Mouse (Mus musculus) heart, adult 2 months (tissue): ENCODE measurements at regions not wholly inside any gene's neighbourhood (a gene's known extent, or its start where the extent isn't known, plus 50 kb on each side); places are given as distances from the start of the nearest gene placed in this dataset.

Experiments
- DNase-seq, 2 experiments: peaks; one replicate each; pipeline ENCODE4 v3.0.0; 2021
- H3K27ac ChIP-seq: fragments of 200-600 bp; 2 replicates; pipeline ENCODE4 v1.8.1; 2022
- H3K27me3 ChIP-seq: fragments of 200-500 bp; 2 replicates; pipeline ENCODE4 v1.6.1; 2012; ENCODE audit warnings: mild to moderate bottlenecking, low read length, inconsistent platforms, mixed read lengths; ENCODE audit not compliant: control insufficient read depth, insufficient read depth
- H3K36me3 ChIP-seq: fragments of 200-500 bp; 2 replicates; pipeline ENCODE4 v1.6.1; 2012; ENCODE audit warnings: low read length, inconsistent platforms; ENCODE audit not compliant: control insufficient read depth, insufficient read depth
- H3K4me1 ChIP-seq: fragments of 200-500 bp; 2 replicates; pipeline ENCODE4 v1.6.1; 2011; ENCODE audit warnings: low read length; ENCODE audit not compliant: control insufficient read depth, insufficient read depth
- H3K4me3 ChIP-seq: fragments of 200-600 bp; 2 replicates; pipeline ENCODE4 v1.8.1; 2022
- H3K79me2 ChIP-seq: fragments of 200-500 bp; replicated peaks from 2 replicates; pipeline ENCODE4 v1.6.1; 2012; ENCODE audit warnings: mild to moderate bottlenecking, inconsistent platforms, low read length, moderate library complexity, mixed read lengths; ENCODE audit not compliant: control insufficient read depth, insufficient read depth
- H3K9ac ChIP-seq: fragments of 200-500 bp; 2 replicates; pipeline ENCODE4 v1.6.1; 2012; ENCODE audit warnings: low read depth, mild to moderate bottlenecking, control low read depth, inconsistent platforms, low read length, mixed read lengths
- CTCF ChIP-seq: fragments of 200-600 bp; IDR thresholded peaks from 2 replicates; pipeline ENCODE4 v1.8.1; 2022; ENCODE audit warnings: antibody characterized with exemption, mild to moderate bottlenecking, moderate library complexity
- EP300 ChIP-seq: fragments of 200-500 bp; IDR thresholded peaks from 2 replicates; pipeline ENCODE4 v1.6.1; 2011; ENCODE audit warnings: low read depth, low read length, control low read depth; ENCODE audit not compliant: insufficient read depth
- POLR2A ChIP-seq: fragments of 200-500 bp; IDR thresholded peaks from 2 replicates; pipeline ENCODE4 v1.6.1; 2011; ENCODE audit warnings: mild to moderate bottlenecking, low read depth, low read length, control low read depth; ENCODE audit not compliant: insufficient read depth
- WGBS: fragments of 180-500 bp; shearing (Covaris S2); methylation state at CpG from one replicate; pipeline ENCODE4 v1.1.7; 2018; 5-methylcytosine and 5-hydroxymethylcytosine counted together
- intact Hi-C: fragments of 180-260 bp; cut with DNase I; formaldehyde crosslinking; loops from one replicate; pipeline ENCODE4 v1.15.1; 2025

DNA sequence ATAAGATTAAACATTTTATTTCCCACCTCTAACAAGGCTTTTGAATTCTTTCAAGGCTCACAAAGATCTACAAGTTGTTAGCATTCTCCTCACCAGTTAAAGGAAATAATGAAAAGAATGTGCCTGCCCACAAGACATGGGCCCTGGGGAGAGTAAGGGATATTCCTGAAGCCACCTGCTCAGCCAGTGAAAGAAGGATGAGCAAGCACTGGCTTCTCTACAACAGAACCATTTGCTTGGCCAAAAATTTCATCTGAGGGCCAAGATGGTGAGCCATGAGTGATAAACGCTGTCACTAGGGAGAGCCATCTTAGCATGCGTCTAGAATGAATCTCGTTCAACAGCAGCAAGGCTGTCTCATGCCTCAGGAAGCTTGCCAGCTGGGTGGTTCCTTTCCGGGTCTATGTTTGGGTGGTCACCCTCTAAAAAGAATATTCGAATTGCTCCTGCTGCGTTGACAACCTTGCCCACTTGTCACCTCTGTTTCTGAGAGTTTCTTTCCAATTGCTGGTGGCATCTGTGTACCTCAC is 161.2 kb upstream of the Lpp start:
- intact Hi-C loops: no loop called here
- no peaks in the 10 kb centered on the region for H3K79me2 ChIP-seq
- H3K9ac ChIP-seq: no peak overlapping the region
- TF ChIP-seq CTCF (no peak), POLR2A (no peak), EP300 (no peak)
- no peaks in the 10 kb centered on the region for H3K4me1 ChIP-seq
- H3K4me3 ChIP-seq: no peak overlapping the region
- no peaks in the 10 kb centered on the region for H3K36me3 ChIP-seq
- H3K27ac ChIP-seq: no peak overlapping the region
- 80% methylated on average over 6 of the region's 6 CpGs for WGBS
- H3K27me3 ChIP-seq: no peaks in the 10 kb centered on the region
- DNase-seq: no peak

DNA sequence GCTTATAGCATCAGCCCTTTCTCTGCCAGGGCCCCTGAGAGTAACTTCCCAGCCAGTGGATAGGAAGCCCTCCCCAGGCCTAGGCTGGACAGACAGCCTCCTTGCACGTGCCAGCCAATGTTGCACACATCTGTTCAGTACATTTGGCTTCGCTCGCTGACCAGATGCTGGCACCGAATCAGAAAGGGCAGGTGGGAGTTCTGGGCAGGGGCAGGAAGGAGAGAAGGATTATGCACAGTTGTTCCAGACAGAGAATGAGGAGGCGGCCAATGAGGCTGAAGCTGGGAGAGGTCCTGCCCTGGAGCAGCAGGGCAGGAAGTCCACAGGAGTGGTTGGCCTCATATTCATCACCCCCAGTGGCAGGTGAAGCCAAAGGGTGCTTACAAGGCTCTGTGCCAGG is 161.8 kb upstream of the Lpp start:
- H3K4me3 ChIP-seq: no peak overlapping the region
- no peaks in the 10 kb centered on the region for H3K27me3 ChIP-seq
- intact Hi-C loops: no loop called here
- no peak overlapping the region for H3K9ac ChIP-seq
- H3K27ac ChIP-seq: no peak overlapping the region
- H3K79me2 ChIP-seq: no peaks in the 10 kb centered on the region
- 59% methylated on average over 5 of the region's 5 CpGs for WGBS
- TF ChIP-seq POLR2A (no peak), CTCF (no peak), EP300 (no peak)
- H3K36me3 ChIP-seq: no peaks in the 10 kb centered on the region
- DNase-seq: no peak
- no peaks in the 10 kb centered on the region for H3K4me1 ChIP-seq

DNA sequence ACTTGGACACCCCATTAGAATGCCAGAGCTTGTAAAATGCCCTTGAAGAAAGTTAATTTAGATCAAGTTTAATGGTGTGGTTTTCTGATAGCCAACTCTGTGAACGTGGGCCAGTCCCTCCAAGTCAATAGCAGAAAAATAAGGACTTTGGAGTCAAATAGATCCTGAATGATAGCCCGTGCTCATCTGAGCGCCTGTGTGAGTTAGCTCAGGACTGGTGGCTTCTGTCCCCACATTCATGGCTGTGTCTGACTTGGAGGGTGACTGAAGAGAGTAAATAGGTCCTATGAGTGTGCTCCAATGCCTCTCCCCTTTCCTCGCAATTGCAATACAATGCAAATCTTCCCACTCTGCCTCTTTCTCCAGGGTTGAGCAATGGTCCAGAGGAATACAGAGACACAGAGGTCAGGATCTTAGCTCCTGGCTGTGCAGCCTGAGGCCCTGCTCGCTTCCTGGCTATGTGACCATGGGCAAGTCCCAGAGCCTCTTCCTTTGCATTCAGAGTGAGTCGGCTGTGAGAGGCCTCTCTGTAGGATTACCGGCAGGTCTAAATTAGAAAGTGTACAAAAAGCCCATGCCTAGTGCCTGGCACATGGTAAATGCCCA is 164.2 kb upstream of the Lpp start:
- H3K4me3 ChIP-seq: no peak overlapping the region
- intact Hi-C loops: no loop called here
- no peaks in the 10 kb centered on the region for H3K27me3 ChIP-seq
- DNase-seq: no peak
- no peak overlapping the region for H3K27ac ChIP-seq
- TF ChIP-seq CTCF (no peak), EP300 (no peak), POLR2A (no peak)
- H3K9ac ChIP-seq: no peak overlapping the region
- H3K79me2 ChIP-seq: no peaks in the 10 kb centered on the region
- no peaks in the 10 kb centered on the region for H3K36me3 ChIP-seq
- no peaks in the 10 kb centered on the region for H3K4me1 ChIP-seq
- WGBS: 81% methylated on average over 7 of the region's 7 CpGs

DNA sequence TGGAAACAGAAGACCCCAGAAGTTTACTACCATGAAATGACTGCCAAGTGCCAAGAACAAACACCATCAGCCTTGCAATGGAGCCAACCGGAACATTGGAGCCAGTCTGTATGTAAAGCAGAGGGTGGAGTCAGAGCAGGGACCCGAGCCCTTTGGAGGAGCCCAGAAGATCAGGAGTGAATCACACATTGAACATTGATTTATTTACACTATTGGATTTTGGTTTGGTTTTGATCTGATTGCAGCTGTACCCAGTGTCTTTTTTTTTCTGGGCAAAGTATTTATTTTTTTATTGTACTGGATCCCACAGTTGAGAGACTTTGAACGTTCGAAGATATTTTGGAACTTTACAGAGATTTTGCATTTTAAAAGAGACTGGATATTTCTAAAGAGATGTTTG is 167.4 kb upstream of the Lpp start:
- intact Hi-C loops: no loop called here
- no peaks in the 10 kb centered on the region for H3K36me3 ChIP-seq
- WGBS: 91% methylated on average over 4 of the region's 4 CpGs

DNA sequence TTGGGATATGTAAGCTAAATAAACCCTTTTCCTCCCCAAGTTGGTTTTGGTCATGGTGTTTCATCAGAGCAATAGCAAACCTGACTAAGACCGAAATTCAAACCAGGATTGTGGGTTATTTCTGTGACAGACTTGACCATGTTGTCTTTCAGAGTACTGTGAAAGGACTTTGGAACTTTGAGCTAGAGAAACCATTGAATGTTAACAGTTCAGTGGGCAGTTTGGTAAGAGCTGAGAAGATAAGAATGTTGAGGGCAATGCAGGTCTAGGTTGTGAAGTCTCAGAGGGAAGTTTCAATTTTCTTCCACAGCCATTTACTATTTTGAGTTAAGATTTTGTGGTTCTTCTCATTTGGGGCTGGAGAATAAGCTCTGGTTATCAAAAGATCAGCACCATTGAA is 168.2 kb upstream of the Lpp start:
- Histone ChIP-seq H3K9ac (no peak overlapping the region), H3K79me2 (no peaks in the 10 kb centered on the region), H3K4me3 (no peak overlapping the region), H3K27ac (no peak overlapping the region), H3K4me1 (no peaks in the 10 kb centered on the region), H3K36me3 (no peaks in the 10 kb centered on the region), H3K27me3 (no peaks in the 10 kb centered on the region)
- intact Hi-C loops: no loop called here
- no peak for TF ChIP-seq EP300
- no peak for DNase-seq
- WGBS: 93% methylated on average over 1 of the region's 1 CpGs

More for the DNA sequence above, 167.4 kb upstream of the Lpp start:
- no peak for DNase-seq
- no peaks in the 10 kb centered on the region for H3K4me1 ChIP-seq
- no peak for TF ChIP-seq POLR2A
- no peak for TF ChIP-seq EP300
- no peak for TF ChIP-seq CTCF
- no peak overlapping the region for H3K9ac ChIP-seq
- H3K27ac ChIP-seq: no peak overlapping the region
- no peak overlapping the region for H3K4me3 ChIP-seq
- H3K79me2 ChIP-seq: no peaks in the 10 kb centered on the region
- no peaks in the 10 kb centered on the region for H3K27me3 ChIP-seq

DNA sequence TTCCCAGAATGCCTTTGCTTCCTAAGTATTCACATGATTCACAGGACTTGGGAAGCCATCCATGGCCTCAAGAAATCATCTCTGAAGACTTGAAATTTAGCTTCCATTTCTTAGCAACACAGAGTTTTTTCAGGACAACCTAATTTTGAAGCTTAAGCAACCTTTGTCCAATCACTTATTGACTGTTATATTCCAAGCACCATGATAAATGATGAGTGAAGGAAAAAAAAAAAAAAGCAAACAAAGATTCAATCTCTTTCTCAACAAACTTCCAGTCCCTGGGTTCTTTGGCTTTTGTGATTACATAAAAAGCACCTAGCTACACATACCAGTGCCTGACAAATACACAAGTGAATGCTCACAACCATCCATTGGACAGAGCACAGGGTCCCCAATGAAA is 169.4 kb upstream of the Lpp start:
- intact Hi-C loops: no loop called here
- H3K27me3 ChIP-seq: no peaks in the 10 kb centered on the region
- no peak overlapping the region for H3K27ac ChIP-seq
- H3K79me2 ChIP-seq: no peaks in the 10 kb centered on the region
- no peak overlapping the region for H3K4me3 ChIP-seq
- no peaks in the 10 kb centered on the region for H3K36me3 ChIP-seq
- no peak for DNase-seq
- no peak overlapping the region for H3K9ac ChIP-seq
- TF ChIP-seq CTCF: no peak
- no peak for TF ChIP-seq POLR2A
- TF ChIP-seq EP300: no peak
- H3K4me1 ChIP-seq: no peaks in the 10 kb centered on the region
